Mouse (Mus musculus): Measurements from ENCODE around the gene Tmem116.

DNA sequence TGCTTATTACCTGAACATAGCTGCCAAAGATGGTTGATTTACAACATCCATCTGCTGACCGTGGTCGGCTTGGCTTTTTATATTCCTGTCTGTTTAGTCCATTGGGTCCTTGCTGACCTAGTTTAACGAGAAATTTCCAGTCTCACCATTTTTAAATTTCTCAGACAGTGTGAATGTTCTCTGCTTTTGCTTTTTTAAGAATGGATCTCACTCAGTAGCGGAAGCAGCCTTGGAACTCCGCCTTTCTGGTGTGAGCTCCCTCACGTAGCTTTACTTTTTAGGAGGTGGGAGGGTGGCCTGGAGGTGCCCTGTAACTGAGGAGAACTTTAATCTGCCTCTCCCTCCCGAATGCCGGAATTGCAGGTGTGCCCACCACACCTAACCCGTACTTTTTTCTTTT lies 31.0 kb upstream of the Tmem116 start:
- TF ChIP-seq CTCF (IDR thresholded peaks at IDR 0.05; ENCODE audit: low read depth) (no peak), EP300 (IDR thresholded peaks at IDR 0.05; ENCODE audit: low read depth) (no peak)
